Mouse (Mus musculus): ENCODE measurements at regions not wholly inside any gene's neighbourhood (a gene's known extent, or its start where the extent isn't known, plus 50 kb on each side); places are given as distances from the start of the nearest gene placed in this dataset.
"Not testable (repeated sequence)": the region's sequence is repeated elsewhere in the genome, so short reads cannot be mapped to it uniquely, and the experiment has no call there.

DNA sequence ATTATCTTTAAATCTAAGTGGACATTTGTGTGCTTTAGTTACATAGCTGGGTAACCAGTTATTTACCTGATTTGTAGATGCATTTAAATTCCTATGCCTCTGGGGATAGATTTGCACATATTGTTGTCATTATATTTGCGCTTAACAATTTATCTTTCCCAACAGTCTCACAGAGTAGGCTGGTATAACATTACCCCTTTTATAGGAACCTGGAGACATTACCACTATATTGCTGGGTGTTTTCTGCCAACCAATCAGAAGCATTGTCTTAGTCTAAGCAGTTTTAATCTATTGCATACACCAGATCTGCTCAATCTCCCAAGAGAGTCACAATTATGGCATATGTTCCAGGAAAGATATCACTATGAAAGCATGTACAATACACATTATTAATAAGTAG lies 149.8 kb downstream of the Rbm43 start:
- Histone ChIP-seq H3K4me3 (ENCODE audit: low read depth, low read length) (no peak overlapping the region), H3K36me3 (ENCODE audit: control insufficient read depth, insufficient read depth) (no peaks in the 10 kb centered on the region), H3K4me1 (replicated peaks; ENCODE audit: control insufficient read depth, insufficient read depth, low read length) (no peaks in the 10 kb centered on the region), H3K9ac (ENCODE audit: low read depth, low read length) (no peak overlapping the region), H3K27me3 (replicated peaks; ENCODE audit: control insufficient read depth, insufficient read depth, low read length) (no peaks in the 10 kb centered on the region), H3K4me2 (replicated peaks; ENCODE audit: low read depth) (no peak overlapping the region), H3K27ac (ENCODE audit: low read depth, low read length) (no peak overlapping the region), H3K9me3 (ENCODE audit: control insufficient read depth) (no peaks in the 10 kb centered on the region)
- 87% methylated on average over 1 of the region's 1 CpGs for WGBS
- no peak for ATAC-seq
- no peak for TF ChIP-seq CTCF (IDR thresholded peaks at IDR 0.05; ENCODE audit: low read depth)

DNA sequence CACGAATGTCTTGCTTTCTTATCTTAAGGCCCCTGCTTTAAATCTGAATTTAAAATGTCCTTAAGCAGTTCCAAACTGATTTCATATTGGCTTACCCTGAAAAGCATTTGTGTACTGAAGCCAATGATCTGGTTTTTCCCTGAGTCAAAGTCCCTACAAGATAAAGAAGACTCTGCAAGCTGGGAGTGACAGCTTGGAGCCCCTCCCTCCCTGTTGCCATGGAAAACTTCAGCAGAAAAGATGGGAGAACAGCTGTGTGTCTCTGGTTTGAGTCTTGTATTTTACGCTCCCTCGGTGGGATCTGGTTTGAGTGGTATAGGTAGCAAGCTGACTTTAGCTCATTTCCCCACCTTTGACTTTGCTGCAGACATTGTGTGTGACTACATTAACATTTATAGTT lies 146.1 kb downstream of the Rbm43 start:
- ATAC-seq: no peak
- Histone ChIP-seq H3K4me1 (replicated peaks; ENCODE audit: control insufficient read depth, insufficient read depth, low read length) (no peaks in the 10 kb centered on the region), H3K27ac (ENCODE audit: low read depth, low read length) (no peak overlapping the region), H3K9ac (ENCODE audit: low read depth, low read length) (no peak overlapping the region), H3K27me3 (replicated peaks; ENCODE audit: control insufficient read depth, insufficient read depth, low read length) (no peaks in the 10 kb centered on the region), H3K4me2 (replicated peaks; ENCODE audit: low read depth) (no peak overlapping the region), H3K36me3 (ENCODE audit: control insufficient read depth, insufficient read depth) (no peaks in the 10 kb centered on the region), H3K9me3 (ENCODE audit: control insufficient read depth) (no peaks in the 10 kb centered on the region), H3K4me3 (ENCODE audit: low read depth, low read length) (no peak overlapping the region)
- WGBS: 64% methylated on average over 3 of the region's 3 CpGs
- no peak for TF ChIP-seq CTCF (IDR thresholded peaks at IDR 0.05; ENCODE audit: low read depth)

DNA sequence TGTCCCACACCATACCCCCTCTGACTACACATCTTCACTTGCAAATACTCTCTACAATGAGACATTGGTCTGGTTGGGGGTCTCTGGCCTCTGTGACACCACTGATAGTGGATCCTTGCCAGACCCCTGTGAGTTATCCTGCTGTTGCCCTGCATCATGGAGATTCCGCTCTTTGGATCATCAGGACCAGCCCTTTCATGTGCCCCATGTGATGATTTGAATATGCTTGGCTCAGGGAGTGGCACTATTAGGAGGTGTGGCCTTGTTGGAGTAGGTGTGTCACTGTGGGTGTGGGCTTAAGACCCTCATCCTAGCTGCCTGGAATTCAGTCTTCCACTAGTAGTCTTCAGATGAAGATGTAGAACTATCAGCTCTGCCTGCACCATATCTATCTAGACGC lies 141.7 kb downstream of the Rbm43 start:
- not testable (repeated sequence) for H3K9me3 ChIP-seq (ENCODE audit: control insufficient read depth); H3K4me1 ChIP-seq (replicated peaks; ENCODE audit: control insufficient read depth, insufficient read depth, low read length); H3K4me3 ChIP-seq (ENCODE audit: low read depth, low read length); H3K27ac ChIP-seq (ENCODE audit: low read depth, low read length); ATAC-seq; H3K36me3 ChIP-seq (ENCODE audit: control insufficient read depth, insufficient read depth); H3K27me3 ChIP-seq (replicated peaks; ENCODE audit: control insufficient read depth, insufficient read depth, low read length); H3K9ac ChIP-seq (ENCODE audit: low read depth, low read length); H3K4me2 ChIP-seq (replicated peaks; ENCODE audit: low read depth)
- WGBS: 90% methylated on average over 2 of the region's 2 CpGs

DNA sequence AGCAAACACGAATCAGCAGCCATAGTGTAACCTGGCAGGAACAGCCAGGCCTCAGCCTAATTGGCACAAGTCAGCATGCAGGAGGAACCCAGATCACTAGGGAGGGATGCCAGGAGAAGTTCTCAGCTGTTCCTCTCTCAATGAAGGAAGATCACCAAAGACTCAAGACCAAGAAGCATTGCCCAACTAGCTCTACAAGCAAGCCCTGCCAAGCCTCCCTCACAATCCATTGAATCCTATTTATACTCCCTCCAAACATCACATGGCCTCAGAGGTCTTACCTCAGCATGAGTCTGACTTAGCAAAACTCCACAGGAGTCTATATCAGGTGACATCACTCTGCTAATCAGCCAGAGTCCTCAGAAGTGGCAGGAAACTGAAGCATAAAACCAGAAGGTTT lies 135.1 kb downstream of the Rbm43 start:
- ATAC-seq: no peak
- H3K36me3 ChIP-seq (ENCODE audit: control insufficient read depth, insufficient read depth): no peaks in the 10 kb centered on the region
- H3K9me3 ChIP-seq (ENCODE audit: control insufficient read depth): no peaks in the 10 kb centered on the region
- no peak overlapping the region for H3K9ac ChIP-seq (ENCODE audit: low read depth, low read length)
- H3K4me3 ChIP-seq (ENCODE audit: low read depth, low read length): no peak overlapping the region
- no peak for TF ChIP-seq CTCF (IDR thresholded peaks at IDR 0.05; ENCODE audit: low read depth)
- no peaks in the 10 kb centered on the region for H3K4me1 ChIP-seq (replicated peaks; ENCODE audit: control insufficient read depth, insufficient read depth, low read length)
- H3K27ac ChIP-seq (ENCODE audit: low read depth, low read length): no peak overlapping the region
- H3K4me2 ChIP-seq (replicated peaks; ENCODE audit: low read depth): no peak overlapping the region
- H3K27me3 ChIP-seq (replicated peaks; ENCODE audit: control insufficient read depth, insufficient read depth, low read length): no peaks in the 10 kb centered on the region
- WGBS: 74% methylated on average over 1 of the region's 1 CpGs

DNA sequence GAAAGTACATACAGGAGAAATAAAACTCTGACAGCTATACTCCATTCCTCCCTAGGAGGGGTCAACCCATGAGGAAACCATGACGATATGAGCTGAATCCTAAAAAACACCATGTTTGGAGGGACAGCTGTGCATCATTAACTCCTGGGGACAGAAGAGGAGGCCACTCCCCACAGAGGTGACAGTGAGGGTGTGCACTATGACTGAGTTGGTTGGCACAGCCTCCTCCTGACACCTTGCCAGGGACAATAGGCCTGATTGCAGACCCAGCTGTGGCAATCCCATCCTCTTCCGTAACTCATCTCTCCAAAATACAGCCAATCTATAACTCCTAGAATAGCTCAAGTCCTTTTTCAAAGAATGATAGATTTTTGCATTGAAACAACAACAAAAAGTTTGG lies 112.0 kb downstream of the Rbm43 start:
- Histone ChIP-seq H3K4me3 (ENCODE audit: low read depth, low read length) (no peak overlapping the region), H3K9ac (ENCODE audit: low read depth, low read length) (no peak overlapping the region), H3K36me3 (ENCODE audit: control insufficient read depth, insufficient read depth) (no peaks in the 10 kb centered on the region), H3K4me2 (replicated peaks; ENCODE audit: low read depth) (no peak overlapping the region), H3K9me3 (ENCODE audit: control insufficient read depth) (no peaks in the 10 kb centered on the region), H3K27ac (ENCODE audit: low read depth, low read length) (no peak overlapping the region), H3K4me1 (replicated peaks; ENCODE audit: control insufficient read depth, insufficient read depth, low read length) (no peaks in the 10 kb centered on the region), H3K27me3 (replicated peaks; ENCODE audit: control insufficient read depth, insufficient read depth, low read length) (no peaks in the 10 kb centered on the region)
- 79% methylated on average over 2 of the region's 2 CpGs for WGBS
- no peak for TF ChIP-seq CTCF (IDR thresholded peaks at IDR 0.05; ENCODE audit: low read depth)
- no peak for ATAC-seq

DNA sequence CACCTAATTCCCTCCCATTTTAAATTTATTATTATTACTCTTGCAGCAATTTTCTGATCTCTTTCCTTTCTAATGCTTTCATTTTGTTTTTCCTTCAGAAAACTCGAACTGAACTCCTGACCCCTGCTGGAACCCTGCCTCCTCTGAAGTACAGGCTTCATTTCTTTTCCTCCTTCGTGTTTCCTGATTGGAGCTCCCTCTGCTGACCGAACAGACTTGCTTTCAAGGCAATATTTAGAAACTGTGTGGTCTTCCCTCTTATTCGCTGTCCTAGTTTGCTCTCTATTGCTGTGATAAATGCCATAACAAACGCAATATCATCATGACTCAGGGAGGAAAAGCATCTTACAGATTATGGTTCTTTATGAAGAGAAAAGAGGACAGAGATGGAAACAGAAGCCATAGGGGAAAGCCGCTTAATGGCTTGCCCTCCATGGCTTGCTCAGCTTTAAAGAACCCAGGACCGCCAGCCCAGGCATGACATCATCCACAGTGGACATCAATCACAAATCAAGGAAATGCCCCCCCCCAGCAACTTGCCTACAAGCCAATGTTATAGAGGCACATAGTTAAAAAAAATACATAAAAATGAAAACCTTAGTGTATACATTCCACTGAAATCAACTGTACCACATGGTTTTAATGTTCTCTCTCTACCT lies 104.5 kb downstream of the Rbm43 start:
- Histone ChIP-seq H3K27me3 (replicated peaks; ENCODE audit: control insufficient read depth, insufficient read depth, low read length) (no peaks in the 10 kb centered on the region), H3K9ac (ENCODE audit: low read depth, low read length) (no peak overlapping the region), H3K4me3 (ENCODE audit: low read depth, low read length) (no peak overlapping the region), H3K9me3 (ENCODE audit: control insufficient read depth) (no peaks in the 10 kb centered on the region), H3K27ac (ENCODE audit: low read depth, low read length) (no peak overlapping the region), H3K4me2 (replicated peaks; ENCODE audit: low read depth) (peak overlapping the region; percentile 28; the same call in 1 of the 2 replicates), H3K4me1 (replicated peaks; ENCODE audit: control insufficient read depth, insufficient read depth, low read length) (no peaks in the 10 kb centered on the region), H3K36me3 (ENCODE audit: control insufficient read depth, insufficient read depth) (no peaks in the 10 kb centered on the region)
- ATAC-seq: peak; percentile 70
- WGBS: 30% methylated on average over 7 of the region's 7 CpGs
- TF ChIP-seq CTCF (IDR thresholded peaks at IDR 0.05; ENCODE audit: low read depth): peak; percentile 87

Measured in intestine, postnatal 0 days (tissue).